Mouse (Mus musculus) liver, embryonic 14.5 days (tissue): ENCODE measurements around the gene Abhd17c.

Experiments used
- CTCF ChIP-seq: IDR thresholded peaks from 2 replicates; pipeline ENCODE4 v1.5.1; 2016; ENCODE audit warnings: antibody characterized with exemption, low read depth, control low read depth
- EP300 ChIP-seq: IDR thresholded peaks from 2 replicates; pipeline ENCODE4 v1.6.1; 2016; ENCODE audit warnings: antibody characterized with exemption, low read depth

GRCm38 (mm10) chr7:84188196-84188595 is 36.5 kb upstream of the Abhd17c start:
- TF ChIP-seq CTCF (no peak), EP300 (no peak)
